In the genomic region with DNA sequence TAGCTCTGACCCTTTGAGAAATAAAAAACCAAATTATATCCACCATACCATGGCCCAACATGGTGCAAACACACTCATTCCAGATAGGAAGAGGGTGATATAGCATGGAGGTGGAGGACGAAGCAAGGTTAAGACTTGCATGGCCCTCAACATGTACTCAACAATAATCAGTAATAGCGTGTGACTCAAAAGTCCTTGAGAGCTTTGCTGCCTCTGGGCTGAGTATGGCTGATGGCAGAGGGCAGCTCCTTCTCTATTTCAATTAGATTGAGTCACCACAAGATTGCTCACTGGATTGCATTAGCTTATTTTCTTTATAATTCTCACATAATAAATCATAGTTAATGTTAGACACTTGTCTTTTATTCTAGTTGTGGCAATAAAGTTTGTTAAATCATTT, we compare ENCODE assay signal across 35 mouse cellular contexts. TPM values are rescaled to one million over a fixed set of nuclear protein-coding genes. Genes with fewer than 3 reads are reported as not detected.
"Had no signal": no experiment of that assay in that cellular context is flagged by ENCODE, and none has a peak within 500 bp of the region (broad histone marks: within the 10 kb centered on the region; RNA-seq: fewer than 3 reads in every experiment).

No protein-coding gene starts in this region.

- ATAC-seq: hindbrain, embryonic 16.5 days; hindbrain, postnatal 0 days; inflammation-experienced regulatory T-cells, adult 6 months; intestine, embryonic 15.5 days had no signal

- H3K4me2 ChIP-seq: heart, embryonic 11.5 days; heart, embryonic 12.5 days; heart, embryonic 13.5 days; heart, embryonic 15.5 days; hindbrain, embryonic 12.5 days; hindbrain, embryonic 13.5 days; hindbrain, embryonic 14.5 days; hindbrain, embryonic 15.5 days; intestine, embryonic 15.5 days; kidney, embryonic 15.5 days had no signal

- H3K4me3 ChIP-seq: heart, embryonic 10.5 days; heart, embryonic 12.5 days; heart, embryonic 13.5 days; heart, embryonic 15.5 days; hindbrain, embryonic 10.5 days; hindbrain, embryonic 12.5 days; hindbrain, embryonic 13.5 days; hindbrain, embryonic 15.5 days; intestine, embryonic 15.5 days; kidney, embryonic 15.5 days; layer of hippocampus, adult 2 months; left cerebral cortex, adult 2 months had no signal

- H3K9me3 ChIP-seq: heart, embryonic 10.5 days; heart, embryonic 12.5 days; heart, embryonic 13.5 days; heart, embryonic 15.5 days; hindbrain, embryonic 10.5 days; hindbrain, embryonic 12.5 days; hindbrain, embryonic 13.5 days; hindbrain, embryonic 15.5 days; intestine, embryonic 15.5 days; kidney, embryonic 15.5 days had no signal

- DNase-seq: heart, postnatal 10 days; heart, postnatal 14 days; heart, postnatal 36 days; heart, postnatal 4 days; kidney, adult 11 months; kidney, adult 18-20 months; kidney, adult 2 months; kidney, adult 8-10 months; kidney, adult 9 months; kidney, postnatal 10 days; kidney, postnatal 14 days; kidney, postnatal 25 days; kidney, postnatal 36 days; kidney, postnatal 4 days; layer of hippocampus, adult 9-11 months; layer of hippocampus, postnatal 36 days had no signal

- H3K9ac ChIP-seq: heart, embryonic 12.5 days; heart, embryonic 13.5 days; heart, embryonic 15.5 days; hindbrain, embryonic 12.5 days; hindbrain, embryonic 13.5 days; hindbrain, embryonic 14.5 days; hindbrain, embryonic 15.5 days; intestine, embryonic 15.5 days; kidney, embryonic 15.5 days had no signal

- H3K27me3 ChIP-seq: heart, embryonic 12.5 days; heart, embryonic 13.5 days; heart, embryonic 15.5 days; hindbrain, embryonic 12.5 days; hindbrain, embryonic 13.5 days; hindbrain, embryonic 15.5 days; intestine, embryonic 15.5 days; kidney, embryonic 15.5 days had no signal

- H3K27ac ChIP-seq: heart, embryonic 10.5 days; heart, embryonic 13.5 days; heart, embryonic 15.5 days; hindbrain, embryonic 10.5 days; hindbrain, embryonic 12.5 days; hindbrain, embryonic 13.5 days; hindbrain, embryonic 14.5 days; hindbrain, embryonic 15.5 days; hindbrain, postnatal 0 days; intestine, embryonic 15.5 days; kidney, embryonic 15.5 days; kidney, postnatal 0 days; layer of hippocampus, adult 2 months; left cerebral cortex, adult 2 months had no signal

- H3K4me1 ChIP-seq: heart, embryonic 10.5 days; heart, embryonic 12.5 days; heart, embryonic 13.5 days; heart, embryonic 15.5 days; hindbrain, embryonic 10.5 days; hindbrain, embryonic 12.5 days; hindbrain, embryonic 13.5 days; hindbrain, embryonic 15.5 days; intestine, embryonic 15.5 days; kidney, embryonic 15.5 days had no signal

- H3K36me3 ChIP-seq: heart, embryonic 10.5 days; heart, embryonic 12.5 days; heart, embryonic 13.5 days; heart, embryonic 15.5 days; hindbrain, embryonic 10.5 days; hindbrain, embryonic 12.5 days; hindbrain, embryonic 13.5 days; hindbrain, embryonic 15.5 days; intestine, embryonic 15.5 days; kidney, embryonic 15.5 days had no signal

RNA-seq across cellular contexts. Expression of a gene that starts 15.1 kb away (rescaled TPM):
- total RNA-seq: hematopoietic stem cell, adult 5-6 weeks had no signal
- polyA plus RNA-seq: inflammation-experienced regulatory T-cells, adult 6 months had no signal
